Comparison of ENCODE assay signal across 26 mouse cellular contexts in genomic region chr9:35238371-35238770, GRCm38 (mm10).
"Had no signal": no experiment of that assay in that cellular context is flagged by ENCODE, and none has a peak within 500 bp of the region (broad histone marks: within the 10 kb centered on the region; RNA-seq: fewer than 3 reads in every experiment).

No protein-coding gene starts in this region.

- H3K4me2 ChIP-seq: heart, embryonic 12.5 days; heart, embryonic 15.5 days; hindbrain, embryonic 12.5 days; hindbrain, embryonic 14.5 days; intestine, embryonic 15.5 days; limb, embryonic 12.5 days; liver, embryonic 11.5 days; liver, embryonic 13.5 days had no signal

- DNase-seq: gastrocnemius, postnatal 10 days; gastrocnemius, postnatal 25 days; heart, adult 2 months; heart, postnatal 14 days; heart, postnatal 36 days; kidney, adult 18-20 months; kidney, adult 8-10 months; kidney, postnatal 10 days; kidney, postnatal 25 days; kidney, postnatal 4 days; liver; liver, embryonic 13.5 days had no signal

- H3K4me3 ChIP-seq: heart, adult 2 months; heart, embryonic 12.5 days; heart, embryonic 15.5 days; hindbrain, embryonic 10.5 days; hindbrain, embryonic 12.5 days; intestine, embryonic 15.5 days; left cerebral cortex, adult 2 months; limb, embryonic 10.5 days; limb, embryonic 12.5 days; liver, embryonic 13.5 days had no signal

- H3K27me3 ChIP-seq: heart, embryonic 12.5 days; heart, embryonic 15.5 days; hindbrain, embryonic 12.5 days; intestine, embryonic 15.5 days; limb, embryonic 12.5 days; liver, embryonic 13.5 days had no signal

- H3K4me1 ChIP-seq: heart, embryonic 15.5 days; hindbrain, embryonic 10.5 days; hindbrain, embryonic 12.5 days; intestine, embryonic 15.5 days; limb, embryonic 10.5 days; limb, embryonic 12.5 days; liver, embryonic 13.5 days had no signal

- H3K9me3 ChIP-seq: heart, embryonic 12.5 days; heart, embryonic 15.5 days; hindbrain, embryonic 10.5 days; hindbrain, embryonic 12.5 days; intestine, embryonic 15.5 days; limb, embryonic 10.5 days; limb, embryonic 12.5 days; liver, embryonic 13.5 days had no signal

- ATAC-seq: forebrain, embryonic 16.5 days; hindbrain, embryonic 16.5 days; inflammation-experienced regulatory T-cells, adult 6 months; intestine, embryonic 15.5 days; intestine, postnatal 0 days had no signal

- H3K27ac ChIP-seq: heart, adult 2 months; heart, embryonic 15.5 days; hindbrain, embryonic 10.5 days; hindbrain, embryonic 12.5 days; hindbrain, embryonic 14.5 days; intestine, embryonic 15.5 days; left cerebral cortex, adult 2 months; limb, embryonic 10.5 days; limb, embryonic 12.5 days; liver, embryonic 13.5 days had no signal

- H3K36me3 ChIP-seq: heart, embryonic 15.5 days had no signal

- H3K9ac ChIP-seq: heart, embryonic 12.5 days; heart, embryonic 15.5 days; hindbrain, embryonic 12.5 days; hindbrain, embryonic 14.5 days; intestine, embryonic 15.5 days; limb, embryonic 12.5 days; liver, embryonic 13.5 days had no signal
